Comparison of ENCODE assay signal across 18 mouse cellular contexts in genomic region chr17:28315611-28316160, GRCm38 (mm10). TPM values are rescaled to one million over a fixed set of nuclear protein-coding genes. Genes with fewer than 3 reads are reported as not detected.
DNase-seq lines count a peak whose midpoint lies in the region; ATAC-seq and TF ChIP-seq lines count a peak whose summit lies in the region.
"Had no signal": no experiment of that assay in that cellular context is flagged by ENCODE, and none has a peak within 500 bp of the region (broad histone marks: within the 10 kb centered on the region; RNA-seq: fewer than 3 reads in every experiment).

No protein-coding gene starts in this region.

- H3K27ac ChIP-seq in heart, embryonic 12.5 days (ENCODE audit: poor library complexity, severe bottlenecking), result no peak overlapping the region
- 0 out of 2 replicates have a peak overlapping the region, but pooled peaks have one; percentile 12 for H3K27ac ChIP-seq in limb, embryonic 12.5 days
- no peak overlapping the region for H3K27ac ChIP-seq in limb, embryonic 10.5 days
- peak overlapping the region; percentile 60; the same call in 1 of the 2 replicates for H3K27ac ChIP-seq in embryonic facial prominence, embryonic 10.5 days (replicated peaks)
- H3K27ac ChIP-seq: heart, embryonic 15.5 days; midbrain, embryonic 10.5 days had no signal

- H3K36me3 ChIP-seq in heart, embryonic 12.5 days, result peaks cover 48% of the 10 kb centered on the region
- H3K36me3 ChIP-seq in limb, embryonic 12.5 days, result peaks cover 50% of the 10 kb centered on the region
- peaks cover 52% of the 10 kb centered on the region for H3K36me3 ChIP-seq in limb, embryonic 10.5 days
- H3K36me3 ChIP-seq in G1E (replicated peaks), result peaks cover 58% of the 10 kb centered on the region
- peaks cover 50% of the 10 kb centered on the region for H3K36me3 ChIP-seq in embryonic facial prominence, embryonic 10.5 days (replicated peaks)

- H3K4me1 ChIP-seq in heart, embryonic 12.5 days (replicated peaks), result peaks cover 20% of the 10 kb centered on the region
- peaks cover 25% of the 10 kb centered on the region for H3K4me1 ChIP-seq in limb, embryonic 12.5 days (replicated peaks)
- H3K4me1 ChIP-seq in limb, embryonic 10.5 days, result peaks cover 41% of the 10 kb centered on the region
- H3K4me1 ChIP-seq in G1E (ENCODE audit: insufficient read depth, low read depth, low read length), result peaks cover 66% of the 10 kb centered on the region
- H3K4me1 ChIP-seq in embryonic facial prominence, embryonic 10.5 days, result peaks cover 46% of the 10 kb centered on the region

- 89% methylated on average over 20 of the region's 20 CpGs for WGBS in heart, embryonic 12.5 days
- WGBS in limb, embryonic 12.5 days, result 93% methylated on average over 20 of the region's 20 CpGs
- WGBS in limb, embryonic 10.5 days, result 88% methylated on average over 20 of the region's 20 CpGs
- WGBS in embryonic facial prominence, embryonic 10.5 days, result 60% methylated on average over 20 of the region's 20 CpGs

- no peak overlapping the region for H3K4me2 ChIP-seq in heart, embryonic 12.5 days
- 0 out of 2 replicates have a peak overlapping the region, but pooled peaks have one; percentile 19 for H3K4me2 ChIP-seq in limb, embryonic 12.5 days
- H3K4me2 ChIP-seq: heart, embryonic 15.5 days had no signal

- TF ChIP-seq CTCF in G1E (IDR thresholded peaks at IDR 0.05; ENCODE audit: low read depth, low read length), result no peak

- no peaks in the 10 kb centered on the region for H3K27me3 ChIP-seq in heart, embryonic 12.5 days (replicated peaks)
- H3K27me3 ChIP-seq in limb, embryonic 12.5 days, result no peaks in the 10 kb centered on the region
- H3K27me3 ChIP-seq in limb, embryonic 10.5 days (ENCODE audit: low read depth, poor library complexity, severe bottlenecking), result no peaks in the 10 kb centered on the region
- H3K27me3 ChIP-seq in G1E (ENCODE audit: insufficient read depth, low read length), result no peaks in the 10 kb centered on the region
- no peaks in the 10 kb centered on the region for H3K27me3 ChIP-seq in embryonic facial prominence, embryonic 10.5 days (replicated peaks; ENCODE audit: low read depth, poor library complexity, severe bottlenecking)
- H3K27me3 ChIP-seq: heart, embryonic 15.5 days; Patski had no signal

- no peaks in the 10 kb centered on the region for H3K9me3 ChIP-seq in heart, embryonic 12.5 days (replicated peaks)
- H3K9me3 ChIP-seq in limb, embryonic 12.5 days, result no peaks in the 10 kb centered on the region
- H3K9me3 ChIP-seq in limb, embryonic 10.5 days (replicated peaks), result no peaks in the 10 kb centered on the region
- no peaks in the 10 kb centered on the region for H3K9me3 ChIP-seq in G1E (replicated peaks)
- H3K9me3 ChIP-seq in embryonic facial prominence, embryonic 10.5 days, result no peaks in the 10 kb centered on the region
- H3K9me3 ChIP-seq: heart, embryonic 15.5 days; midbrain, embryonic 10.5 days had no signal

- no peak for ATAC-seq in heart, embryonic 12.5 days (ENCODE audit: insufficient number of reproducible peaks, low FRiP score)
- ATAC-seq in limb, embryonic 12.5 days (ENCODE audit: insufficient number of reproducible peaks, insufficient read depth, low FRiP score, low TSS enrichment, low read depth), result no peak
- ATAC-seq in G1E (ENCODE audit: extremely low read depth, insufficient number of reproducible peaks, low FRiP score, poor library complexity, severe bottlenecking), result no peak
- no peak for ATAC-seq in CD4-positive, CD25-positive, alpha-beta regulatory T cell, adult 4 months
- ATAC-seq: inflammation-experienced regulatory T-cells, adult 6 months; Patski had no signal

- 0 out of 2 replicates have a peak overlapping the region, but pooled peaks have one; percentile 27 for H3K9ac ChIP-seq in heart, embryonic 12.5 days
- H3K9ac ChIP-seq in limb, embryonic 12.5 days (replicated peaks), result no peak overlapping the region; the same call in 1 of the 2 replicates
- H3K9ac ChIP-seq: heart, embryonic 15.5 days had no signal

- no peak overlapping the region for H3K4me3 ChIP-seq in heart, embryonic 12.5 days
- H3K4me3 ChIP-seq in limb, embryonic 12.5 days (replicated peaks), result no peak overlapping the region
- no peak overlapping the region for H3K4me3 ChIP-seq in limb, embryonic 10.5 days
- peak overlapping the region; percentile 62; the same call in 1 of the 2 replicates for H3K4me3 ChIP-seq in G1E (ENCODE audit: low read depth, low read length)
- H3K4me3 ChIP-seq in embryonic facial prominence, embryonic 10.5 days, result peak overlapping the region; percentile 38
- H3K4me3 ChIP-seq: heart, embryonic 15.5 days had no signal

- no peak for DNase-seq in heart, adult 18-20 months
- no peak for DNase-seq in limb, embryonic 10.5 days (ENCODE audit: low spot score)
- no peak for DNase-seq in G1E (ENCODE audit: low spot score)
- DNase-seq in embryonic facial prominence, embryonic 10.5 days (ENCODE audit: low spot score), result peak; percentile 30
- no peak for DNase-seq in adrenal gland, postnatal 36 days
- DNase-seq: cerebellum, postnatal 36 days; gastrocnemius, postnatal 14 days; kidney, postnatal 4 days; layer of hippocampus, postnatal 36 days; spleen, adult 18-20 months; thymus, postnatal 14 days had no signal

RNA-seq across cellular contexts. Expression of gene Fance, which starts 2.4 kb away (rescaled TPM):
- 21.8 and 23.0 TPM in 2 replicates for polyA plus RNA-seq in heart, embryonic 12.5 days (2016; fragmentation: Nextera tagmentation; extraction: Ambion mirVana)
- 10 to 100 TPM; 10.5 to 12.7 TPM for total RNA-seq in heart, adult 18-20 months (2021)
- 36.5 and 44.5 TPM in 2 replicates for polyA plus RNA-seq in limb, embryonic 12.5 days (2016; fragmentation: Nextera tagmentation; extraction: Ambion mirVana)
- 32.9 and 35.5 TPM in 2 replicates for polyA plus RNA-seq in limb, embryonic 10.5 days (2016; fragmentation: Nextera tagmentation; extraction: Ambion mirVana)
- total RNA-seq in G1E (2014; fragmentation: Nextera tagmentation) (33.9 and 34.5 TPM in 2 replicates), G1E (2017) (50.1 and 50.7 TPM in 2 replicates)
- polyA plus RNA-seq in G1E (2012), result 79.0 and 80.0 TPM in 2 replicates
- 28.4 and 30.9 TPM in 2 replicates for polyA plus RNA-seq in embryonic facial prominence, embryonic 10.5 days (2016; fragmentation: Nextera tagmentation; extraction: Ambion mirVana)
- total RNA-seq in adrenal gland, postnatal 36 days (2021), result 10 to 100 TPM; 23.5 to 23.7 TPM
- polyA plus RNA-seq in CD4-positive, CD25-positive, alpha-beta regulatory T cell, adult 4 months (2017; shearing (Covaris generic)), result 1 to 10 TPM; 3.7 to 7.7 TPM

RNA-seq across cellular contexts. Expression of gene Rpl10a, which starts 12.6 kb away (rescaled TPM):
- polyA plus RNA-seq in heart, embryonic 12.5 days (2016; fragmentation: Nextera tagmentation; extraction: Ambion mirVana), result 301 and 344 TPM in 2 replicates
- 100 to 1,000 TPM; 422 to 438 TPM for total RNA-seq in heart, adult 18-20 months (2021)
- polyA plus RNA-seq in limb, embryonic 12.5 days (2016; fragmentation: Nextera tagmentation; extraction: Ambion mirVana), result 535 and 537 TPM in 2 replicates
- polyA plus RNA-seq in limb, embryonic 10.5 days (2016; fragmentation: Nextera tagmentation; extraction: Ambion mirVana), result 502 and 576 TPM in 2 replicates
- total RNA-seq in G1E (2014; fragmentation: Nextera tagmentation) (2,842 and 3,361 TPM in 2 replicates), G1E (2017) (987 and 1,219 TPM in 2 replicates)
- polyA plus RNA-seq in G1E (2012), result 7,805 and 8,433 TPM in 2 replicates
- polyA plus RNA-seq in embryonic facial prominence, embryonic 10.5 days (2016; fragmentation: Nextera tagmentation; extraction: Ambion mirVana), result 539 and 546 TPM in 2 replicates
- total RNA-seq in adrenal gland, postnatal 36 days (2021), result 100 to 1,000 TPM; 847 to 904 TPM
- polyA plus RNA-seq in CD4-positive, CD25-positive, alpha-beta regulatory T cell, adult 4 months (2017; shearing (Covaris generic)), result 100 to 1,000 TPM; 798 to 811 TPM

RNA-seq across cellular contexts. Expression of gene Tead3, which starts 34.9 kb away (rescaled TPM):
- polyA plus RNA-seq in heart, embryonic 12.5 days (2016; fragmentation: Nextera tagmentation; extraction: Ambion mirVana), result 7.9 and 8.1 TPM in 2 replicates
- 10 to 100 TPM; 12.0 to 13.3 TPM for total RNA-seq in heart, adult 18-20 months (2021)
- 11.3 and 13.2 TPM in 2 replicates for polyA plus RNA-seq in limb, embryonic 12.5 days (2016; fragmentation: Nextera tagmentation; extraction: Ambion mirVana)
- 5.2 and 9.8 TPM in 2 replicates for polyA plus RNA-seq in limb, embryonic 10.5 days (2016; fragmentation: Nextera tagmentation; extraction: Ambion mirVana)
- total RNA-seq in G1E (2014; fragmentation: Nextera tagmentation) (0.90 TPM in 1 of 2 replicates, not detected in the other), G1E (2017) (0.06 and 0.22 TPM in 2 replicates)
- polyA plus RNA-seq in G1E (2012), result 0.41 and 0.47 TPM in 2 replicates
- polyA plus RNA-seq in embryonic facial prominence, embryonic 10.5 days (2016; fragmentation: Nextera tagmentation; extraction: Ambion mirVana), result 8.4 and 9.2 TPM in 2 replicates
- total RNA-seq in adrenal gland, postnatal 36 days (2021), result 10 to 100 TPM; 10.0 to 10.1 TPM
- not detected for polyA plus RNA-seq in CD4-positive, CD25-positive, alpha-beta regulatory T cell, adult 4 months (2017; shearing (Covaris generic))
- polyA plus RNA-seq: inflammation-experienced regulatory T-cells, adult 6 months had no signal

RNA-seq across cellular contexts. Expression of gene Tulp1, which starts 49.3 kb away (rescaled TPM):
- 3.7 and 4.6 TPM in 2 replicates for polyA plus RNA-seq in heart, embryonic 12.5 days (2016; fragmentation: Nextera tagmentation; extraction: Ambion mirVana)
- total RNA-seq in heart, adult 18-20 months (2021), result not detected
- polyA plus RNA-seq in limb, embryonic 12.5 days (2016; fragmentation: Nextera tagmentation; extraction: Ambion mirVana), result 6.3 and 8.6 TPM in 2 replicates
- 3.4 and 4.1 TPM in 2 replicates for polyA plus RNA-seq in limb, embryonic 10.5 days (2016; fragmentation: Nextera tagmentation; extraction: Ambion mirVana)
- total RNA-seq in G1E (2014; fragmentation: Nextera tagmentation), result not detected in 2 replicates
- 0.16 TPM in 1 of 2 replicates, not detected in the other for total RNA-seq in G1E (2017)
- 0.10 TPM in 1 of 2 replicates, not detected in the other for polyA plus RNA-seq in G1E (2012)
- polyA plus RNA-seq in embryonic facial prominence, embryonic 10.5 days (2016; fragmentation: Nextera tagmentation; extraction: Ambion mirVana), result 3.4 and 4.9 TPM in 2 replicates
- total RNA-seq in adrenal gland, postnatal 36 days (2021), result under 1 TPM in 1 of 2 experiments, not detected in 1; 0.43 TPM
- polyA plus RNA-seq in CD4-positive, CD25-positive, alpha-beta regulatory T cell, adult 4 months (2017; shearing (Covaris generic)), result under 1 TPM in 1 of 2 experiments, not detected in 1; 0.34 TPM
- total RNA-seq: gastrocnemius, postnatal 14 days; layer of hippocampus, postnatal 36 days had no signal
- polyA plus RNA-seq: Patski had no signal

Comparison
In these comparisons a context has a peak if more than half of its experiments do, and no peak if none do; other contexts are left out.
1. H3K27ac ChIP-seq: peak in limb, embryonic 12.5 days (single experiment) and embryonic facial prominence, embryonic 10.5 days (single experiment); none in heart, embryonic 12.5 days (single experiment) and limb, embryonic 10.5 days (single experiment).
2. H3K4me3 ChIP-seq: peak in G1E (single experiment) and embryonic facial prominence, embryonic 10.5 days (single experiment); none in heart, embryonic 12.5 days (single experiment), limb, embryonic 12.5 days (single experiment) and limb, embryonic 10.5 days (single experiment).